Mouse (Mus musculus): ENCODE results near the gene Atp5mpl.

DNA sequence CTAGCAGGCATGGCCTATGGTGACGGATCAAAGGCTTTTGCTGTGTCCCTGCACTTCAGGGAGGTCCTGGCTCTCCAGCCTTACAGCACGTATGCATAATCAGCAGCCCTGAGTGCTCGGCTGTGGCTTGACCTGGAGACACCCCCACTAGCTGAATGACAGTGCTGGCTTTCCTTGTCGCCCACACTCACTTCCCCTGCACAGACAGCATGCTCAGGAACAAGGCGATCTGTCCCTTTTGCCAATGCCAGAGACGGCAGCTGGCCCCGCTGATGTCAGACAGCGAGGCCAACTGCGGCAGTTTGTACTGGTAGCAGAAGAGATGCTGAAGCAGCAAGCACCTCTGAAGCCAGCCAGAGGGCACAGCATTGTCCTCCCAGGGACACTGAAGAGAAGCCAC, 46.7 kb downstream of the Atp5mpl start:
- TF ChIP-seq CTCF (IDR thresholded peaks at IDR 0.05; ENCODE audit: low read depth) (no peak), EP300 (IDR thresholded peaks at IDR 0.05; ENCODE audit: low read depth) (no peak)
